Mouse (Mus musculus) forebrain, embryonic 14.5 days (tissue): Measurements from ENCODE around the gene Vps4a. TPM values are rescaled to one million over a fixed set of nuclear protein-coding genes. Genes with fewer than 3 reads are reported as not detected.

Experiments used
- ATAC-seq: fragments of 200-750 bp; cut with Nextera tagmentation; 2 replicates; pipeline ENCODE4 v1.8.0; 2017; ENCODE audit warnings: mild to moderate bottlenecking, moderate library complexity
- DNase-seq: peaks from one replicate; pipeline ENCODE4 v3.0.0-alpha.2; 2015; ENCODE audit warnings: low spot score
- H3K27ac ChIP-seq: fragments of 300-500 bp; sonication (generic); 2 replicates; pipeline ENCODE4 v1.5.1; 2014; ENCODE audit warnings: low read depth, mild to moderate bottlenecking, control low read depth, low read length, moderate library complexity
- H3K27me3 ChIP-seq: fragments of 300-500 bp; sonication (generic); replicated peaks from 2 replicates; pipeline ENCODE4 v1.6.1; 2014; ENCODE audit warnings: low read length, control low read depth, mixed read lengths; ENCODE audit not compliant: control insufficient read depth, insufficient read depth
- H3K36me3 ChIP-seq: fragments of 300-500 bp; sonication (generic); 2 replicates; pipeline ENCODE4 v1.6.1; 2014; ENCODE audit warnings: low read length, control low read depth; ENCODE audit not compliant: control insufficient read depth, insufficient read depth
- H3K4me1 ChIP-seq: fragments of 300-500 bp; sonication (generic); 2 replicates; pipeline ENCODE4 v1.6.1; 2014; ENCODE audit warnings: antibody characterized with exemption, low read length, control low read depth; ENCODE audit not compliant: control insufficient read depth, insufficient read depth
- H3K4me2 ChIP-seq: fragments of 300-500 bp; sonication (generic); 2 replicates; pipeline ENCODE4 v1.6.1; 2014; ENCODE audit warnings: mild to moderate bottlenecking, control low read depth, low read length
- H3K4me3 ChIP-seq: fragments of 300-500 bp; sonication (generic); 2 replicates; pipeline ENCODE4 v1.5.1; 2014; ENCODE audit warnings: low read depth, low read length, control low read depth
- H3K9ac ChIP-seq: fragments of 300-500 bp; sonication (generic); 2 replicates; pipeline ENCODE4 v1.6.1; 2014; ENCODE audit warnings: mild to moderate bottlenecking, low read length, control low read depth, moderate library complexity
- H3K9me3 ChIP-seq: fragments of 300-500 bp; sonication (generic); replicated peaks from 2 replicates; pipeline ENCODE4 v1.6.1; 2016; ENCODE audit warnings: low read length, control low read depth, mixed read lengths; ENCODE audit not compliant: control insufficient read depth
- WGBS: fragments of 180-500 bp; shearing (Covaris S2); extraction: QIAGEN DNeasy Blood & Tissue Kit; methylation state at CpG from one replicate; pipeline ENCODE4 v1.1.7; 2014; 5-methylcytosine and 5-hydroxymethylcytosine counted together
- polyA plus RNA-seq: library from polyadenylated mRNA; unstranded; fragments of >200 nt; fragmentation: Nextera tagmentation; extraction: Ambion mirVana; gene quantifications from 2 replicates; pipeline ENCODE4 v1.2.1, GENCODE M21; 2014

Vps4a gene
- polyA plus RNA-seq, 1 experiment from 2014 or later, result 131 TPM

GRCm38 (mm10) chr8:107088526-107089063 lies 57.6 kb downstream of the Vps4a start:
- ATAC-seq (no peak), DNase-seq (no peak)
- H3K4me3 ChIP-seq, result no peak overlapping the region
- H3K36me3 ChIP-seq, result peaks cover 61% of the 10 kb centered on the region
- no peak overlapping the region for H3K4me2 ChIP-seq
- no peaks in the 10 kb centered on the region for H3K9me3 ChIP-seq
- 96% methylated on average over 5 of the region's 5 CpGs for WGBS
- H3K27me3 ChIP-seq, result no peaks in the 10 kb centered on the region
- H3K9ac ChIP-seq, result no peak overlapping the region
- no peak overlapping the region for H3K27ac ChIP-seq
- no peaks in the 10 kb centered on the region for H3K4me1 ChIP-seq

GRCm38 (mm10) chr8:107090531-107090930 lies 59.5 kb downstream of the Vps4a start:
- Histone ChIP-seq H3K4me1 (peaks cover 13% of the 10 kb centered on the region), H3K9ac (no peak overlapping the region), H3K36me3 (peaks cover 60% of the 10 kb centered on the region), H3K4me3 (no peak overlapping the region), H3K4me2 (no peak overlapping the region), H3K9me3 (no peaks in the 10 kb centered on the region), H3K27ac (no peak overlapping the region), H3K27me3 (no peaks in the 10 kb centered on the region)
- ATAC-seq (no peak), DNase-seq (no peak)
- 92% methylated on average over 7 of the region's 7 CpGs for WGBS

Other genes starting within 250 kb of the Vps4a start
- 1.4 and 1.8 TPM in 2 replicates for gene Has3, start 161.0 kb upstream of the Vps4a start, polyA plus RNA-seq
- gene Utp4, start 137.6 kb upstream of the Vps4a start, polyA plus RNA-seq, result 52.7 and 55.2 TPM in 2 replicates
- gene Sntb2, start 95.5 kb upstream of the Vps4a start, polyA plus RNA-seq, result 2.3 and 2.9 TPM in 2 replicates
- 21.7 and 26.8 TPM in 2 replicates for gene Pdf, start 17.4 kb downstream of the Vps4a start, polyA plus RNA-seq
- 34.2 and 41.4 TPM in 2 replicates for gene Cog8, start 25.5 kb downstream of the Vps4a start, polyA plus RNA-seq
- gene Nip7, start 25.7 kb downstream of the Vps4a start, polyA plus RNA-seq, result 97.0 and 106 TPM in 2 replicates
- not detected in 2 replicates for gene Tmed6, start 34.4 kb downstream of the Vps4a start, polyA plus RNA-seq
- 19.2 and 19.9 TPM in 2 replicates for gene Terf2, start 65.3 kb downstream of the Vps4a start, polyA plus RNA-seq
- 108 and 118 TPM in 2 replicates for gene Cyb5b, start 119.4 kb downstream of the Vps4a start, polyA plus RNA-seq